Mouse (Mus musculus) cerebellum, postnatal 25 days (tissue): ENCODE data around the gene Rnasek.

Experiments
- DNase-seq, 2 experiments: peaks; one replicate each; pipeline ENCODE4 v3.0.0; 2021; ENCODE audit warnings: mixed read lengths in 2 of 2

Rnasek gene

DNA sequence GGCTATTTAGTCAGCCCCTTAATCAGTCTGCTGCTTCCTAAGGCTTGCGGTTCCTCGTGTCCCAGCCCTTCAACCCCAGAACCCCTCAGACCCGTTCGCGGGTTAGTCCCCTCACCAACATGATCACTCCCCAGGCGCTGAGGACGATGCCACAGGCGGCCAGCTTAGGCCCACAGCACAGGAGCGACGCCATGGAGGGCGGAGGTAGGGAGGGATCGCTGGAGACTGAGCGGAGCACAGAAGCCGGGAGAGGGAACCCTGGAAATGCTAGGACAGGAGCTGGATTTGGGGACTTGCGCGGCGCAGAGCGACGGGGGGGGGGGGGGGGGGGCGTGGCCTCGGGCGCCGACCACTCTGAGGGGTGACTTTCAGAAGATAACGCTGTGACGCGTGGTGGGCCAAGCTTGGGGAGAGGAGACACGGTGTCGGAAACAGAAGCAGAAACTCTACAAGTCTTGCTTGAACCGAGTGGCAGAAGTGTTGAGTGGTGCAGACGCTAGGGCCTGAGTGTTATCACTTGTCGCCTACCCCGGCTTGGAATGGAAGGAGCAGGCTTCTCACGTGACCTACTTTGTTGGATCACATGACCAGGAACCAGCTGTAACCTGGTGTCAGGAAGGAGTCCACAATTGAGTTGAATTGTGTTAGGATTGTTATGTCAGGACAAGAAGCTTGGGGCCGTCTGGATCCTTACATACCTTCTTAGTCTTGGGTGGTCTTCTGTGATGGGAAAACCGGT lies at the start of gene Rnasek, which contains the start of gene Gm21988:
TSS of gene Rnasek (minus strand) at position 302 of the 739 bp plus-strand sequence.
TSS of gene Gm21988 (minus strand) at position 290 of the 739 bp plus-strand sequence.
- peak; percentile 84 to 91 for DNase-seq

DNA sequence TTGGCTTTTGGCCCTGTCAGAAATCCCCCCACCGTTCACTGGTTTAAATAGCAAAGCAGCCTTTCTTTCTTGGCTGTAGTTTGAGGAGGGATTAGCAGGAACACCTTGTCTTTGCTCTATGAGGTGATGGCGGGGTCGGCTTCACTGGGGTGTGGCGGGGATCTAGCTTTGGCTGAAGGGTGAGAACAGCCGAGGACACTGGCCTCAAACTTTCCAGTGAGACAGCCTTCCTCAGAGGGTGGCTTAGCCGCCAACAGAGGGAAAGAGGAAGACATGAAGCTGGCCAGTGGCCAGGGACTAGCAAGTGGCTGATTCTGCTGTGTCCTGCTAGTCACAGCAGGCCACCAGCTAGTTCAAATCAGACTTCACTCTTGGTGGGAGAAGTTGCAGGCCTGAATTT lies 49.6 kb upstream of the Rnasek start:
- DNase-seq: peak; percentile 9 to 38

GRCm38 (mm10) chr11:70288102-70288501 lies 48.5 kb upstream of the Rnasek start:
- no peak for DNase-seq

DNA sequence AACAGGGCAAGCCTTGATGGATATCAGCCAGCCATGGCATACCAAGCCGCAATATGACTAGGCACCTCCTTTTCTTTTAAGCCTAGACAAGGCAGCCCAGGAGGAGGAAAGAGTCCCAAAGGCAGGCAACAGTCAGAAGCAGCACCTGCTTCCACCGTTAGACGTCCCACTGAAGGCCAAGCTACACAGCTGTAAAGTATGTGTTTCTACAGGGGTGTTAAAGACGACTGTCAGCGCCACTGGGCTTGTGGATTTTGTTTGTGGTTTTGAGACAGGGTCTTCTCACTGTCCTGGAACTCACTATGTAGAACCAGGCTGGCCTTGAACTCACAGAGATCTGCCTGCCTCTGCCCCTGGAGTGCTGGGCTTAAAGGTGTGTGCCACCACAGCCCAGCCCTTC lies 46.0 kb upstream of the Rnasek start:
- DNase-seq: no peak

DNA sequence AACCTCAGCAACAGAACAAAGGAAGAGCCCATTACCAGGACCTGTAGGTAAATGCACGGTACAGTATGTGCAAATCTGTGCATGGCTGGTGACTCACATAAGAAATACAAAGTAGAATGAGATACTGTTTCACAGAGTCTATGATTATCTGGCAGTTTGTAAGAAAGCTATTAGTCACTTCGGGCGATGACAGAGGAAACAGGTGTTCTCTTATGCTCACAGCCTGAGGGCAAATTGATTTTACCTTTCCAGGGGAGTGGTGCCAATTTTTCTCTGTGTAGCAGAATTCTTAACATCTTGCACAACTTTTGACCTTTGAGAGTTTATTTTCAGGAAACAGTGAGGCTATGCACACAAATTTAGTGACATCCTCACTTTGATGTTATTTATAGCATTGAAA lies 45.1 kb upstream of the Rnasek start:
- DNase-seq: no peak

GRCm38 (mm10) chr11:70283666-70284065 lies 44.0 kb upstream of the Rnasek start:
- no peak for DNase-seq

GRCm38 (mm10) chr11:70280441-70280840 lies 40.8 kb upstream of the Rnasek start:
- no peak for DNase-seq

DNA sequence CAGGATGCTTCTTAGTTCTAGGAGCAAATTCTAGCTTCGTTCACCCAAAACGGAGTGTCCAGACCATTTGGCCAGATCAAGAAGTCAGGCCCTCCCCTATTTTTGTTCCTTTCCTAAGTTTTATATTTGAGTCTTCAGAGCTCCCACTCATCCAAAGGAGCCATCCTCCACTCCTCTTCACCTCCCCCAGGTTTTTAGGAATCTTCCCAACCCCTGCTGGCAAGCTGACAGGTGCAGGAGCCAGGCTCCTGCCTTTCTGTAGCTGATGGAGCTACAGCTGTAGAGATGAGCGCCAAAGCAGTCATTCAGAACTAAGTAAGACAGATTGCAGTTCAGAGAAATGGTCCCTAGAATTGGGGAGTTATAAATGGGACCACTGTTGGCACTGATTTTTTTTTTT lies 39.3 kb upstream of the Rnasek start:
- DNase-seq: peak in 1 of 2 experiments; percentile 29

GRCm38 (mm10) chr11:70271641-70272040 lies 32.0 kb upstream of the Rnasek start:
- DNase-seq: no peak

DNA sequence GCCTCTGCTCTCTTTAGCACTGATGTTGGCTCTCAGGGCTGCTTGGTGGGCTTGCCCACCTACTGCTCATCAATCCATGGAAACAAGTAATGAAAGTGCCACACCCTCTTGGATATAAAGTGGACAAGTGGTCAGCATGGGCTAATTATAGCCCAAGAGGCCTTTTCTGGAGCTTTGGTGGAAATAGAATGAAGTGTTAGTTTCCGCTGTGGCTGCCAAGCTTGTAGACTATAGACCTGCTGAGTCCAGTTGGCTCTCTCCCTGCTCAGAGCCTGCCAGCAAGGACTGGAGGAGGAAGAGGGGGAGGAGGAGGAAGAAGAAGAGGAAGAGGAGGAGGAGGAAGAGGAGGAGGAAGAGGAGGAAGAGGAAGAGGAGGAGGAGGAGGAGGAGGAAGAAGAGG lies 26.8 kb upstream of the Rnasek start:
- peak; percentile 38 to 57 for DNase-seq

- DNase-seq: no peak
Measured at GRCm38 (mm10) chr11:70265819-70266218, 26.2 kb upstream of the Rnasek start.

DNA sequence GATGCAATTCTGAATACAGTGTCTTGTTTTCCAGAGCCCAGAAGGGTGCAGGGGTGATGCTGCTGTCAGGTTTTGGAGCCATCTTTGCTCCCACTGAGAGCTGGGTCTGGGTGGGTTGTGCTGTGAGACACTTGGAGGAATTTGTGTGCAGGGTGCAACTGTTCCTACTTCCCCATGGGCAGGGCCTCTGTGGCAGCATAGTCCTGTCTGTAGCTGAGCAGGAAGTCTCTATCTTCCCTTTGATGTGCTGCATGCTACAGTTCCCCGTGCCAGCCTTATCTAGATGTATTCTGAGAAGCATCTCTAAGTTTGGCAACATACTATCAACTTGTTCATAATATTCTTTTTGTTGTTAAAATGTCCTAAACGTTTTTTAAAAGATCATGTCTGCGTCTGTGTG lies 25.6 kb upstream of the Rnasek start:
- DNase-seq: no peak

- DNase-seq: no peak
Measured at GRCm38 (mm10) chr11:70259035-70259434, 19.4 kb upstream of the Rnasek start.

- DNase-seq: peak; percentile 42 to 61
Measured at GRCm38 (mm10) chr11:70254931-70255531, 15.4 kb upstream of the Rnasek start, which contains the start of gene Alox12. Gene Alox12, minus strand, starts transcription at chr11:70255353.

GRCm38 (mm10) chr11:70254337-70254736 lies 14.7 kb upstream of the Rnasek start:
- no peak for DNase-seq

GRCm38 (mm10) chr11:70251853-70252252 lies 12.2 kb upstream of the Rnasek start:
- DNase-seq: no peak

DNA sequence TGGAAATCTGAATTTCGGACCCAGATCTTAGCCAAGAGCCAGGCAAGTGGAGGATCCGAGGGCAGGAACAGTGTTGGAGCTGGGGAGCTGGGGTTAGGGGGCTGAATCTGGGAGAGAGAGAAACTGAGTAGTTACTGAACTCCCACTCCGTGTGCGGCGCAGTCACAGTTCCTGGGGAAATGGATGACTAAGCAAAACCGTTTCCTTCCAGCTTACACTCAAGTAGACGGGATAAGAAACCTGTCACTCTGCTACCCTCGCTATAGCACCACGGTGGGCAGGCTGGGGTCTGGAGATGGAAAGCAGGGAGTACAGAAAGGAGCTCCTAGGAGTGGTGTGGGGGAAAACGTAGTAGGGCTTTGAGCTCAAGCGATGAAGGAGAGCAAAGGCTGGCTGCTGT lies 10.5 kb upstream of the Rnasek start:
- no peak for DNase-seq

DNA sequence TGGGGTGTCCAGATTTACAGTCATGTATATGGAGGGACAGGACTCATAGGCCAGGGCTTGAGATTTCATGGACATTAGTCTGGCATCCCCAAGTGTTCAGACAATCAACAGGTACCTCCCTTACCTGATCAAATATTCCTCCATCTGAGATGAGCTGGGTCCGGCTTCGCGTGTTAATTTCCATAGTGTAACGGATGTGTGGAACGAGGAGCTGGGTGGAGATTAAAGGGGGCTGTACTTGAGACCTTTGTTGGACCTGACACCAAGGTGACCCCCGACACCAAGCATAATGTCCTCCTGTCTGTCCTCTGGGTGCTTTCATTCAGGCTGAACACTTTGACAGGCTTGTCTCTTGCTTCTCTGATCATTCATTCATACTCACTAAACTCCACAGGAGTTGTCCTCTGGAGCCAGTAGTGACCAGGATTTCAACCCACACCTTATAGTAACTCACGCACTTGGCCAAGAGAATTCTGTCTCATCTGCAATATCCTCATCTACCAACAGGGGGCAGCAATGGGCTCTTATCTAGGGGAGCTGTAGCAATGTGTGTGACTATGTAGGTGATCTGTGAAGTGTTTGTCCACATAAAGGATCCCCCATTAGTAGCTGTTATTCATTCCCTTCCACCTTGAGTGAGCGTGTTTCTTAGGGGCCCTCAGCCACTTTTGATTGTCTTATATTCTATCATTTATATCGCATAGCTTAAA lies 7.6 kb upstream of the Rnasek start:
- peak; percentile 66 to 85 for DNase-seq

GRCm38 (mm10) chr11:70242591-70242990 lies 2.9 kb upstream of the Rnasek start:
- DNase-seq: no peak

- peak; percentile 35 to 51 for DNase-seq
Measured at GRCm38 (mm10) chr11:70238591-70239440, 826 bp downstream of the Rnasek start.

GRCm38 (mm10) chr11:70237457-70238167 lies 2.0 kb downstream of the Rnasek start, which contains the start of gene 0610010K14Rik:
Gene 0610010K14Rik, minus strand, starts transcription at chr11:70237914.
- DNase-seq: peak; percentile 99

DNA sequence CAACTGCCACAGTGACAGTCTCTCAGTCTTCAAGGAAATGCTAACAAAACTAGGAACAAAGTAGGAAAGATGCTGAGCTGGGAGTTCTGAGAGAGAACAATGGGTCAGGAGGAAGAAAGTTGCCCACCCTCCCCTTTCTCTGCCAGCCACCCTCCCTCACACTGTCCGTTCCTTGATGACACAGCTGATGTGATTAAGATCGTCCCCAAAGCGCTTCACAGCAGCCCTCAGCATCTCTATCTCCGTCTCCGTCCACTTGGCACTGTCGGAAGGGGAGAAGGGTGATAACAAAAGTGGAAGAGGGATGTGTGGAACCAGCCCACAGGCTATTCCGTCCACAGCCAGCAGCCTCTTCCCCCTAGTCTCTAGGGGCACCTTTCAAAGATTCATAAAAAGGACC lies 2.9 kb downstream of the Rnasek start:
- peak in 1 of 2 experiments; percentile 41 for DNase-seq
